Mouse (Mus musculus) cerebellum, adult 2 months (tissue): Measurements from ENCODE around the gene Prr36. TPM values are rescaled to one million over a fixed set of nuclear protein-coding genes. Genes with fewer than 3 reads are reported as not detected.

Experiments used
- DNase-seq, 2 experiments: peaks; one replicate each; pipeline ENCODE4 v3.0.0; 2021
- H3K27ac ChIP-seq: fragments of 200-500 bp; 2 replicates; pipeline ENCODE4 v1.5.1; 2012; ENCODE audit warnings: low read length, control low read depth, inconsistent platforms; ENCODE audit not compliant: insufficient read depth
- H3K27me3 ChIP-seq: fragments of 200-500 bp; 2 replicates; pipeline ENCODE4 v1.6.1; 2012; ENCODE audit warnings: inconsistent platforms, mild to moderate bottlenecking, low read length, moderate library complexity; ENCODE audit not compliant: control insufficient read depth, insufficient read depth
- H3K4me1 ChIP-seq: fragments of 200-500 bp; 2 replicates; pipeline ENCODE4 v1.6.1; 2011; ENCODE audit warnings: low read length; ENCODE audit not compliant: control insufficient read depth, insufficient read depth
- H3K4me3 ChIP-seq: fragments of 200-500 bp; replicated peaks from 2 replicates; pipeline ENCODE3; 2011; ENCODE audit warnings: mild to moderate bottlenecking, low read depth, low read length, control low read depth; ENCODE audit not compliant: insufficient read depth
- CTCF ChIP-seq: fragments of 200-500 bp; IDR thresholded peaks from 2 replicates; pipeline ENCODE4 v1.5.1; 2011; ENCODE audit warnings: low read depth, mild to moderate bottlenecking, control low read depth, low read length, moderate library complexity, borderline replicate concordance; ENCODE audit not compliant: insufficient read depth
- POLR2A ChIP-seq: fragments of 200-500 bp; IDR thresholded peaks from 2 replicates; pipeline ENCODE4 v1.6.1; 2011; ENCODE audit warnings: low read length, control low read depth, borderline replicate concordance; ENCODE audit not compliant: insufficient read depth
- WGBS: fragments of 180-500 bp; shearing (Covaris S2); methylation state at CpG from one replicate; pipeline ENCODE4 v1.1.7; 2018; 5-methylcytosine and 5-hydroxymethylcytosine counted together
- polyA plus RNA-seq: library from polyadenylated mRNA; depleted of rRNA; stranded (reverse); fragments of >200 nt; gene quantifications from 2 replicates; pipeline ENCODE4 v1.2.3, GENCODE M21; 2012; rRNA removed

Gene Prr36
- polyA plus RNA-seq, 1 experiment = 8.2 TPM

DNA sequence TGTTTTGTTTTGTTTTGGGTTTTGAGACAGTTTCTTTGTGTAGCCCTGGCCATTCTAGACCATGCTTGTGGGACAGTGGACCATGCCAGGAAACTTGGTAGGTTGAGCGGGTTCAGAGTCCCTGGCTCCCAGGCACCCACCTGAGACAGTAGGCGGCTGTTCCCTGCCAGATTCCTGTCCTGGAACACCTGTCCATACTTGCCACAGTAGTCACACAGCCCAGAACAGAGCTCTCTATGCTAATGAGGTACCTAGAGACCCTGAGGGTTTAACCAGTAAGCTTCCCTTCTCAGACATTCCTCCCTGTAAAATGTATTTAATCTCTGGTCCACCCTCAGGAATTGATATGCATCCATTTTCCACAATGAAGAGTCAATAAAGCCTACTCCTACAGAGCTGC lies 43.2 kb downstream of the Prr36 start:
- TF ChIP-seq CTCF (no peak), POLR2A (no peak)
- no peaks in the 10 kb centered on the region for H3K27me3 ChIP-seq
- H3K4me3 ChIP-seq = no peak overlapping the region
- 19% methylated on average over 2 of the region's 2 CpGs for WGBS
- DNase-seq = no peak
- H3K4me1 ChIP-seq = peaks cover 5% of the 10 kb centered on the region
- H3K27ac ChIP-seq = no peak overlapping the region

DNA sequence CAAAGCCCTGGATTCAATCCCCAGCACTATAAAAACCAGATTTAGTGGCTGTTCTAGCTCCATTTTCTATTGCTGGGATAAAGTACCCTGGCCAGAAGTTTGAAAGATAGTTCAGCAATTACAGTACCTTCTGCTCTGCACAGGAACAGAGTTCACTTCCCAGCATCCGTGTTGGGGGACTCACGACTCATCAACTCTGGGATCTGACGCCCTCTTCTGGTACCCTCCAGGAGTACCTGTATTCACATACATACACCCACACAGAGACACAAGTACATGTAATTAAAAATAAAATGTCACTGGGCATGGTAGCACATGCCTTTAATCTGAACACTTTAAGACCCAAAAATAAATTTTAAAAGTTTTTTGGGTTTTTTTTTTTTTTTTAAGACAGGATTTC lies 44.8 kb downstream of the Prr36 start:
- no peak for TF ChIP-seq POLR2A
- TF ChIP-seq CTCF = no peak
- peaks cover 7% of the 10 kb centered on the region for H3K4me1 ChIP-seq
- H3K27ac ChIP-seq = no peak overlapping the region
- no peaks in the 10 kb centered on the region for H3K27me3 ChIP-seq
- H3K4me3 ChIP-seq = no peak overlapping the region
- DNase-seq = no peak
- 82% methylated on average over 3 of the region's 3 CpGs for WGBS

DNA sequence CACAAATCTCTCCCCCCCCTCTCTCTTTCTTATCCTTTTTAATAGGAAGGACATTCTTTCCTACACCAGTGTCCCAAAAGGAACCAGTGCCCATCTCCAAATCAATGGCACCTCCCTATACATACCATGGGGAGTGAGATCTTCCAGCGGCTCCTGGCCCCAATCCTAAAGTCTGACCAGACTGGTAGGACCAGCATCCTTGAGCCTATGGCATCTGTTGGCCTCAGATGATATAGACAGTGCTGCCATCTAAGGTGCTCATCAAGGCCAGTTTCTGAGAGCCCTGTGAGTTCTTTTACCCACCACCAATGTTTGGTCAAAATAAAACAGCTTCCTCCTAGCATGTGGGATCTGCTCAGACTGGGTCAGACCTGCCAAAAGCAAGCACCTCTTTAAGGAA lies 49.3 kb downstream of the Prr36 start:
- Histone ChIP-seq H3K4me3 (no peak overlapping the region), H3K27me3 (no peaks in the 10 kb centered on the region), H3K4me1 (peaks cover 11% of the 10 kb centered on the region), H3K27ac (no peak overlapping the region)
- no peak for TF ChIP-seq CTCF
- no peak for TF ChIP-seq POLR2A
- WGBS = 94% methylated on average over 1 of the region's 1 CpGs
- no peak for DNase-seq

DNA sequence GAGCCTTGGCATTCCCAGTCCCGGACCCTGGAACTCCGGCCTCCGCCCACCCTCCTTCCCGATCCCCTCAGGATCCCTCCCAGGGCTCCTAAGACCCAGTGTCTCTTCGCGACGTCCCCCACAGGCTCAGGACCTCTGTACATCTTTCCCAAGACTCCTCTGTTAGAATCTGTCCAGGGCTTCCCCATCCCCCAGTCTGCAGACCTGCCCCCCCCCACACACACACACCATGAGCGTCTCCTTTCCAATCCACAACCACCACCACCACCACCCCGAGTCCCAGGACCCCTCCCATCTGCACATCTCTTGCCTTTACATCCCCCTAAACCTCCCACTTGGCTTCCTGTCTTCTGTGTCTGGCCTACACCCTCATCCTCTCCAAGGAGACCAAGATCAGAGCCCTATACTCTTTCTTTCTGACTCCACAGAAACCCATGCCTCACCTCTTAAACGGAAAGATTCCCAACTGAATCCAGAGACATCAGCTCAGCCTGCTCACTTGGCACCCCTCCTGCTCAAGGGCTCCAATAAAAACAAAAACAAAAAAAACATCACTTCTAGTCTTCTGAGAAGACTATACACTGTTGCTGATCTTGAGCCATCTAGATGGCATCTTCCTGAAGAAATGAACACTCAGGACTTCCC lies 50.3 kb downstream of the Prr36 start:
- under 1% methylated on average over 10 of the region's 10 CpGs for WGBS
- Histone ChIP-seq H3K27me3 (no peaks in the 10 kb centered on the region), H3K4me3 (peak overlapping the region; percentile 91), H3K27ac (peak overlapping the region; percentile 58; the same call in 1 of the 2 replicates), H3K4me1 (peaks cover 11% of the 10 kb centered on the region)
- peak in 1 of 2 experiments; percentile 27 for DNase-seq
- TF ChIP-seq POLR2A = no peak
- TF ChIP-seq CTCF = no peak

DNA sequence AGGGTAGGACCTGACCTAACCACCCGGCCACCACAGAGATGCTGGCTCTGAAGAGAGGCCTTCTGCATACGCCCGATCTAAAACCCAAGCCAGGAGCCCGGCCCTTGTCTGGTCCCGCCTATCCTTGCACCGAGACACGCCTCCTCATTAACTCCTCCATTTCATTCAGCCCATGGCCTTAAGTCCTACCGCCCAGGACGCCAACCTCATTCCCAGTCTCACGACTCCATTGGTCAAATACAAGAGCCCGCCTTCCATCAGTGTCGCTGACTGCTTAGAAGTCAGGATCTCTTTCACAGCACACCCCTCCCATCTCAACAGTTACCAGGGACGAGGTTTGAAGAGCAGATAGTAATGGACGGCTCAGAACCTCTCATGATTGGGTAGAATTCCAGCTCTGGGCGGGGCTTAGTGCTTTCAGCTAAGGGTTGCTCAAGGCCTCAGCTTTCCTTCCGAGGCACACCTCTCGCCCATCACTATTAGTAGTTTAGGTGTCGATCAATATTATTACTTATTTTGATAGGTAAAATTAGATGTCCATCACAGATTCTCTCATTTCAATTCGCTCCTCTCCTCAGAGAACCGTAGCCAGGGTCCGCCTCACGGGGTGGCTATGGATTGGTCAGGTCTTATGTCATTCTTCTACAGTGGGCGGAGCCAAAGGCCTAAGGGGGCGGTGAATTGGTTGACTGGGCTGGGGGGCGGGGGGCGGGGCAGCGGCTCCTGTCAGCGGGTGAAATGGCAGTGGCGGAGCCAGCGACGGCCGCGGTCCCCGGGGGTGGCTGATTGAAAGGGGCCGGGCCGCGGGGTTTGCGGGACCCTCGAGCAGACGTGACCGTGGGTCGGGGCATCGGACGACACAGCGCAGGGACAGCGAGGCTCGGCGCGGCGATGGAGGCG lies 51.2 kb downstream of the Prr36 start, which contains the start of gene Evi5l:
TSS of gene Evi5l (plus strand) at position 716 of the 900 bp plus-strand sequence.
- H3K4me3 ChIP-seq = peak within 1 kb of the TSS; percentile 91
- peaks cover 11% of the 10 kb centered on the region for H3K4me1 ChIP-seq
- DNase-seq = peak; percentile 100
- peak within 1 kb of the TSS; percentile 58; the same call in 1 of the 2 replicates for H3K27ac ChIP-seq
- TF ChIP-seq CTCF (no peak), POLR2A (peak; percentile 64; the same call in 1 of the 2 replicates)
- no peaks in the 10 kb centered on the region for H3K27me3 ChIP-seq
- under 1% methylated on average over 51 of the region's 51 CpGs for WGBS

DNA sequence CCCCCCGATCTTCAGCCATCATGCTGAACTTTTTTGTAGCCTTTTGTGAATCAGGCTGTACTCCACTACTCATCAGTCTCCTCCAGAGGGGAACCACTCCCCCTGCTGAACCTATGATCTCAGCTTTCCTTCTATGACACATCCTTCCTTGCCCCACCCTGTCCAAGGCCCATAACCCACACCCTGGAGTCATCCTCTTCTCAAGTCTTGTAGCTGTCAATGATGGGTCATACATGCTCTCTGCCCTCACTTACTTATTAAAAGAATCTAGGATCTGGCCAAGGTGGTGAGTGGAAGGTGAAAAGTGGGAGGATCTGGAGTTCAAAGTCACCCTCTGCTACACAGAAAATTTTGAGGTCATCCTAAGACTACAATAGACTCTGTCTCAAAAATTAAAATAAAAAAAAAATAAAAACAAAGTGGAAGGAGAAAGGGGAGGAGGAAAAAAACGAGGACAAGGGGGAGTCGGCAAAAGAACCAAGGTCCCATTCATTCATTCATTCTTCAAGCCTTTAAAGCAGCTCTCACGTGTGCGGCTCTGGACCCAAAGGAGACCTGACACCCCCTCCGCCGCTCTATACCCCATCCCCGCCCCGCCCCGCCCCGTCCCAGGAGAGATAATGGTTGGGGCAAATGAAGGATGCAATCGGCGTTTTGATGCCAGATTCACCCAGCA lies 51.9 kb downstream of the Prr36 start:
- Histone ChIP-seq H3K4me3 (peak overlapping the region; percentile 84), H3K27ac (no peak overlapping the region), H3K4me1 (peaks cover 11% of the 10 kb centered on the region), H3K27me3 (no peaks in the 10 kb centered on the region)
- 5% methylated on average over 13 of the region's 13 CpGs for WGBS
- TF ChIP-seq POLR2A (no peak), CTCF (no peak)
- DNase-seq = peak; percentile 28 to 31

DNA sequence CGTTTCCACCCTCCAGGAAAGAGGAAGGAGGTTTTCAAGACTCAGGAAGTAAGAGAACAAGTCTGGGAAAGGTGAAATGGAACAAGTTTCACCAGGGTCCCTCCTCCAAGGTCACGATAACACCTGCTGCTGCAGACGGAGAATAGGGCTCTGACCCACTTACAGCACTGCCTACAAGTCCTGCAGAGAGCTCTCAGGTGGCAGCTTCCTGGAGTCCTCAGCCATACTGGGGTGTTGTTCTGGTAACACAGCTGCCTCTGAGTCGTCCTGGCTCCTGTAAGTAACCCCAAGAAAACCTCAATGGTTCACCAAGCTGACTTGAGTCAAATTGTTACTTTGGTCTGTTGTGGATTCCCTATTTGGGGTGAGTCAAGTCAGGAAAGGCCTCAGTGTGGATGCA lies 54.5 kb downstream of the Prr36 start:
- TF ChIP-seq CTCF (no peak), POLR2A (no peak)
- Histone ChIP-seq H3K4me3 (no peak overlapping the region), H3K27me3 (no peaks in the 10 kb centered on the region), H3K27ac (no peak overlapping the region), H3K4me1 (peaks cover 6% of the 10 kb centered on the region; the same call in 1 of the 2 replicates)
- 60% methylated on average over 4 of the region's 4 CpGs for WGBS
- no peak for DNase-seq

Other genes with a start within 250 kb of the Prr36 start
- gene Cd209f, start 111.6 kb downstream of the Prr36 start, polyA plus RNA-seq = 0.38 and 0.46 TPM in 2 replicates
- gene Cd209g, start 83.4 kb downstream of the Prr36 start, polyA plus RNA-seq = 0.20 and 0.21 TPM in 2 replicates
- gene Evi5l, start 50.9 kb downstream of the Prr36 start, polyA plus RNA-seq = 66.5 and 73.3 TPM in 2 replicates
- gene Lrrc8e, start 9.4 kb upstream of the Prr36 start, polyA plus RNA-seq = 0.02 TPM in 1 of 2 replicates, not detected in the other
- gene Map2k7, start 21.3 kb upstream of the Prr36 start, polyA plus RNA-seq = 85.2 and 86.7 TPM in 2 replicates
- gene Gm49320, start 21.4 kb upstream of the Prr36 start, polyA plus RNA-seq = 8.6 and 9.4 TPM in 2 replicates
- 32.6 and 39.8 TPM in 2 replicates for gene Tgfbr3l, start 30.8 kb upstream of the Prr36 start, polyA plus RNA-seq
- gene Snapc2, start 35.6 kb upstream of the Prr36 start, polyA plus RNA-seq = 43.8 and 47.0 TPM in 2 replicates
- gene Ctxn1, start 41.8 kb upstream of the Prr36 start, polyA plus RNA-seq = 21.8 and 24.1 TPM in 2 replicates
- gene Timm44, start 58.5 kb upstream of the Prr36 start, polyA plus RNA-seq = 91.5 and 98.4 TPM in 2 replicates
- gene Ccl25, start 107.8 kb upstream of the Prr36 start, polyA plus RNA-seq = 16.9 and 17.2 TPM in 2 replicates
- gene Elavl1, start 108.0 kb upstream of the Prr36 start, polyA plus RNA-seq = 36.8 and 37.3 TPM in 2 replicates